Mouse (Mus musculus): Measurements from ENCODE around the gene Csmd2.

DNA sequence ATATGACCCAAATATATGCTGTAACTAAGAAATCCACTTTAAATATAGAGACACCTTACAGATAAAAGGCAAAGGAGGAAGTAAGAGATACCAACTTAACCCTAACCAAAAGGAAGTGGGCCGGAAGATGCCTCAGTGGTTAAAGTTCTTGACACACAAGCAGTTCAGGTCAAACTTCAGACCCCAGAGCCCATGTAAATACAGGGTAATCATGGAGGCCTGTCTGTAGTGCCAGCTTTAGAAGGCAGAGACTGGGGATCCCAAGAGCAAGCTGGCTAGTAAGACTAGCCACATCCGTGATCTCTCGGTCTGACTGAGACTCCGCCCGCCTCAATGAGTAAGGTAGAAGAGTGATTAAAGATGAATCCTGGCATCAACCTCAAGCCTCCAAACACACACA, 606.4 kb downstream of the Csmd2 start:
- TF ChIP-seq CTCF (IDR thresholded peaks at IDR 0.05; ENCODE audit: insufficient read depth, low read length): no peak
- TF ChIP-seq POLR2A (IDR thresholded peaks at IDR 0.05; ENCODE audit: borderline replicate concordance, extremely low read depth, low read depth, low read length): no peak

Data from lung, adult 2 months (tissue).